Comparison of ENCODE assay signal across 9 mouse cellular contexts in the genomic region with DNA sequence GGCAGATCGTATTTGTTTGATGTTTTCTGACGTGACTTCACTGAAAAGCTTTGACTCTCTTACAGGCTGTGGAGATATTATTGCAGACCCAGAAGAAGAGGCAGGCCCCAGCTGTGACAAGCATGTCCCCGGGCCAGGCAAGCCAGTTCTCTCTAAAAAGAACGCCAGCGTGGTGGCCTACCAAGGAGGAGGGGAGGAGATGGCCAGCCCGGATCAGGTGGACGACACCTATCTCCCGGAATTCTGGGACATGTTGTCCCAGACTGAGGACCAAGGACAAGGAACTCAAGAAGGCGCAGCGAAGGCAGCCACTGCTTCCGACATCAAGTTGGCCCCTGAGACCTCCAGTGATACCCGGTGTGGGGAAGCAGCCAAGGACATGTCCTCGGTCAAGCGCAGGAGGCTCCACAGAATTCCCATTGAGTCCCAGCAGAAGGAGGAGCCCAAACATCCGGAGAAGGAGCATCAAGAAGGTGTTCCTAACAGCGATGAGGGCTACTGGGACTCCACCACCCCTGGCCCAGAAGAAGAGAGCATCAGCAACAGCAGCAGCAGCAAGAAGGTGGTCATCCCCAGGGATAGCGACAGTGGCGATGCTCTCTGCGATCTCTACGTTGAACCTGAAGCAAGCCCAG. TPM values are rescaled to one million over a fixed set of nuclear protein-coding genes. Genes with fewer than 3 reads are reported as not detected.
A peak's percentile ranks its signal among the peaks of the same experiment; 100 is the strongest.
DNase-seq lines count a peak whose midpoint lies in the region; ATAC-seq and TF ChIP-seq lines count a peak whose summit lies in the region.
"Had no signal": no experiment of that assay in that cellular context is flagged by ENCODE, and none has a peak within 500 bp of the region (broad histone marks: within the 10 kb centered on the region; RNA-seq: fewer than 3 reads in every experiment).

No protein-coding gene starts in this region.

- intact Hi-C loops in gastrocnemius, postnatal 36 days (cut with DNase I) = no loop called here

- DNase-seq in heart, postnatal 4 days = no peak
- no peak for DNase-seq in limb, embryonic 14.5 days (ENCODE audit: low spot score)
- DNase-seq in gastrocnemius, postnatal 36 days = no peak
- DNase-seq in adrenal gland, postnatal 14 days = no peak

- no peak for TF ChIP-seq EP300 in ES-Bruce4 (IDR thresholded peaks at IDR 0.05; ENCODE audit: insufficient read depth, low read depth, low read length)

- peak overlapping the region; percentile 95 for H3K4me2 ChIP-seq in heart, embryonic 11.5 days
- H3K4me2 ChIP-seq in limb, embryonic 14.5 days (replicated peaks; ENCODE audit: low read depth, low read length, severe bottlenecking) = peak overlapping the region; percentile 98
- peak overlapping the region; percentile 95 for H3K4me2 ChIP-seq in stomach, embryonic 15.5 days

- H3K4me3 ChIP-seq in heart, embryonic 11.5 days (ENCODE audit: low read depth, low read length) = peak overlapping the region; percentile 62
- peak overlapping the region; percentile 63 for H3K4me3 ChIP-seq in ES-Bruce4 (ENCODE audit: low read depth, low read length)
- peak overlapping the region; percentile 58; the same call in 1 of the 2 replicates for H3K4me3 ChIP-seq in embryonic fibroblast, embryonic 13.5 days (ENCODE audit: insufficient read depth, low read length)
- peak overlapping the region; percentile 60 for H3K4me3 ChIP-seq in limb, embryonic 14.5 days (replicated peaks; ENCODE audit: low read length)
- H3K4me3 ChIP-seq in stomach, embryonic 15.5 days (replicated peaks) = peak overlapping the region; percentile 58

- peak overlapping the region; percentile 69 for H3K9ac ChIP-seq in heart, embryonic 11.5 days (ENCODE audit: low read depth, low read length)
- H3K9ac ChIP-seq in ES-Bruce4 (ENCODE audit: low read depth, poor library complexity, severe bottlenecking) = peak overlapping the region; percentile 41; the same call in 1 of the 2 replicates
- peak overlapping the region; percentile 66; the same call in 1 of the 2 replicates for H3K9ac ChIP-seq in limb, embryonic 14.5 days (ENCODE audit: low read depth, low read length, severe bottlenecking)
- no peak overlapping the region for H3K9ac ChIP-seq in stomach, embryonic 15.5 days

- H3K4me1 ChIP-seq in heart, embryonic 11.5 days (ENCODE audit: control insufficient read depth, insufficient read depth, low read length) = peaks cover 6% of the 10 kb centered on the region; the same call in 1 of the 2 replicates
- no peaks in the 10 kb centered on the region for H3K4me1 ChIP-seq in ES-Bruce4 (ENCODE audit: control insufficient read depth, insufficient read depth, low read length)
- peaks cover 4% of the 10 kb centered on the region; the same call in 1 of the 2 replicates for H3K4me1 ChIP-seq in embryonic fibroblast, embryonic 13.5 days (ENCODE audit: control insufficient read depth, insufficient read depth, low read length)
- no peaks in the 10 kb centered on the region for H3K4me1 ChIP-seq in limb, embryonic 14.5 days (ENCODE audit: control insufficient read depth, insufficient read depth, low read length)
- peaks cover 11% of the 10 kb centered on the region; the same call in 1 of the 2 replicates for H3K4me1 ChIP-seq in stomach, embryonic 15.5 days

- H3K27me3 ChIP-seq in heart, embryonic 11.5 days (ENCODE audit: control insufficient read depth, insufficient read depth, low read length) = peaks cover 41% of the 10 kb centered on the region
- peaks cover 15% of the 10 kb centered on the region for H3K27me3 ChIP-seq in ES-Bruce4 (ENCODE audit: control insufficient read depth, insufficient read depth, low read length, poor library complexity, severe bottlenecking)
- H3K27me3 ChIP-seq in limb, embryonic 14.5 days (ENCODE audit: control insufficient read depth, insufficient read depth, low read length) = peaks cover 22% of the 10 kb centered on the region
- H3K27me3 ChIP-seq in stomach, embryonic 15.5 days (replicated peaks) = peaks cover 29% of the 10 kb centered on the region

- no peak for TF ChIP-seq POLR2A in ES-Bruce4 (IDR thresholded peaks at IDR 0.05; ENCODE audit: insufficient read depth, low read length)
- TF ChIP-seq POLR2A in embryonic fibroblast, embryonic 13.5 days (IDR thresholded peaks at IDR 0.05; ENCODE audit: low read depth, low read length) = no peak
- TF ChIP-seq POLR2A in limb, embryonic 14.5 days (IDR thresholded peaks at IDR 0.05; ENCODE audit: borderline replicate concordance, extremely low read depth, insufficient read depth, insufficient read length) = no peak

- no peak for TF ChIP-seq CTCF in ES-Bruce4 (IDR thresholded peaks at IDR 0.05; ENCODE audit: low read depth, low read length)
- no peak for TF ChIP-seq CTCF in embryonic fibroblast, embryonic 13.5 days (IDR thresholded peaks at IDR 0.05; ENCODE audit: borderline replicate concordance, insufficient read depth, low read length)

- WGBS in heart, embryonic 11.5 days (ENCODE audit: insufficient replicate concordance) = 45% methylated on average over 20 of the region's 20 CpGs
- 62% methylated on average over 20 of the region's 20 CpGs for WGBS in limb, embryonic 14.5 days
- 55% methylated on average over 20 of the region's 20 CpGs for WGBS in stomach, embryonic 15.5 days

- no peak for ATAC-seq in heart, embryonic 11.5 days (replicated peaks; ENCODE audit: insufficient number of reproducible peaks, low FRiP score, low TSS enrichment)
- no peak for ATAC-seq in limb, embryonic 14.5 days (ENCODE audit: low FRiP score, low read depth)
- ATAC-seq in stomach, embryonic 15.5 days (ENCODE audit: insufficient read depth, low FRiP score, low read depth) = no peak

- no peak overlapping the region for H3K27ac ChIP-seq in heart, embryonic 11.5 days (ENCODE audit: low read depth, low read length)
- no peak overlapping the region for H3K27ac ChIP-seq in ES-Bruce4 (ENCODE audit: insufficient read depth, low read length)
- no peak overlapping the region for H3K27ac ChIP-seq in embryonic fibroblast, embryonic 13.5 days (ENCODE audit: insufficient read depth, low read length)
- H3K27ac ChIP-seq in limb, embryonic 14.5 days (replicated peaks; ENCODE audit: low read depth, low read length) = no peak overlapping the region
- H3K27ac ChIP-seq in stomach, embryonic 15.5 days = no peak overlapping the region

- no peaks in the 10 kb centered on the region for H3K9me3 ChIP-seq in heart, embryonic 11.5 days (replicated peaks; ENCODE audit: control insufficient read depth, low read length)
- H3K9me3 ChIP-seq in ES-Bruce4 (replicated peaks; ENCODE audit: control insufficient read depth, insufficient read depth, low read length, poor library complexity, severe bottlenecking) = no peaks in the 10 kb centered on the region
- H3K9me3 ChIP-seq in limb, embryonic 14.5 days (ENCODE audit: control insufficient read depth, low read length) = no peaks in the 10 kb centered on the region
- no peaks in the 10 kb centered on the region for H3K9me3 ChIP-seq in stomach, embryonic 15.5 days

- no peaks in the 10 kb centered on the region for H3K36me3 ChIP-seq in heart, embryonic 11.5 days (ENCODE audit: control insufficient read depth, insufficient read depth, low read length)
- H3K36me3 ChIP-seq in ES-Bruce4 (ENCODE audit: control insufficient read depth, insufficient read depth, low read length, poor library complexity, severe bottlenecking) = no peaks in the 10 kb centered on the region
- no peaks in the 10 kb centered on the region for H3K36me3 ChIP-seq in limb, embryonic 14.5 days (ENCODE audit: control insufficient read depth, insufficient read depth, low read length)
- H3K36me3 ChIP-seq in stomach, embryonic 15.5 days = no peaks in the 10 kb centered on the region

RNA-seq across cellular contexts. Expression of a gene that starts 6.4 kb away (rescaled TPM):
- 0.50 and 0.54 TPM in 2 replicates for polyA plus RNA-seq in heart, embryonic 11.5 days (2014; fragmentation: Nextera tagmentation; extraction: Ambion mirVana)
- total RNA-seq in heart, postnatal 4 days (2021) = under 1 TPM; 0.07 to 0.10 TPM
- polyA plus RNA-seq in ES-Bruce4 (2011; ENCODE audit: insufficient read depth, insufficient read length, low read depth, missing spikeins) = 0.21 and 0.24 TPM in 2 replicates
- polyA plus RNA-seq in embryonic fibroblast, embryonic 13.5 days (2011; ENCODE audit: insufficient read length, low read depth, missing spikeins) = 0.73 and 1.2 TPM in 2 replicates
- 0.87 and 0.89 TPM in 2 replicates for polyA plus RNA-seq in limb, embryonic 14.5 days (2012; rRNA removed)
- 0.58 and 1.00 TPM in 2 replicates for polyA plus RNA-seq in limb, embryonic 14.5 days (2014; fragmentation: Nextera tagmentation; extraction: Ambion mirVana)
- 1.4 TPM in 2 replicates for polyA plus RNA-seq in stomach, embryonic 15.5 days (2015; fragmentation: Nextera tagmentation; extraction: Ambion mirVana)
- total RNA-seq in gastrocnemius, postnatal 36 days (2021) = not detected
- total RNA-seq in adrenal gland, postnatal 14 days (2021) = 2.6 and 3.0 TPM in 2 replicates
- polyA plus RNA-seq: erythroblast, embryonic 14.5 days had no signal
